Mouse (Mus musculus): ENCODE results near the gene Grin3a.

GRCm38 (mm10) chr4:49637821-49638220, 207.7 kb downstream of the Grin3a start:
- TF ChIP-seq FLI1 (IDR thresholded peaks at IDR 0.05; ENCODE audit: low read length), result no peak
- no peak for TF ChIP-seq GATA1 (IDR thresholded peaks at IDR 0.05; ENCODE audit: borderline replicate concordance, low read length)
